Mouse (Mus musculus): Measurements from ENCODE around the gene Snrpf.

DNA sequence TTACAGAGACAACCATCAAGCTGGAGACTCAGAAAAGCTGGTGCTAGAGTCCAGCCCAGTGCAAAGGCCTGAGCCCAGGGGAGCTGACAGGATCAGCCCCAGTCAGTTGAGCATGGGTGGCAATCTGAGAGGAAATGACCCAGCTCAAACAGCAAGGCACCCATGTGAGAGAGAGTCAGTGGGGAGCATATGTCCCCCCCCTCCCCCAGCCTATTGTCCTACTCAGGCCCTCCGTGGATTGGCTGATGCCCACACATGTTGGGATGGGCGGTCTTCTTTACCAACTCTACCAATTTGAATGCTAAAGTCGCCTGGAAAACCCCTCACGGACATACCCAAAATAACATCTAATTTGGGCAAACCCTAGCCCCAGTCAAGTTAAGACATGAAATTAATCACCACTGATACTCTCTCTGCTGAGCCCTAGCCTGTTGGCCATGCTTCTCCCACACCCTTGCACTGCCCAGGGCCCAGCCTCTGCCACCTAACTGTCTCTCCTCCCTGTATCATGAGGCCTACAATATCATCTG, 41.7 kb downstream of the Snrpf start:
- TF ChIP-seq EP300 (IDR thresholded peaks at IDR 0.05; ENCODE audit: low read depth) (no peak), CTCF (IDR thresholded peaks at IDR 0.05; ENCODE audit: low read depth) (no peak)

Data from heart, postnatal 0 days (tissue).